Mouse (Mus musculus) hindbrain, embryonic 13.5 days (tissue): ENCODE results near the gene Adrb1. TPM values are rescaled to one million over a fixed set of nuclear protein-coding genes. Genes with fewer than 3 reads are reported as not detected.

Source experiments
- ATAC-seq: fragments of 200-750 bp; cut with Nextera tagmentation; 2 replicates; pipeline ENCODE4 v1.8.0; 2017; ENCODE audit warnings: moderate TSS enrichment; ENCODE audit not compliant: low FRiP score
- H3K27ac ChIP-seq: fragments of 300-500 bp; sonication (generic); 2 replicates; pipeline ENCODE4 v1.5.1; 2015; ENCODE audit warnings: inconsistent platforms, mild to moderate bottlenecking, moderate library complexity
- H3K27me3 ChIP-seq: fragments of 300-500 bp; sonication (generic); 2 replicates; pipeline ENCODE4 v1.6.1; 2015; ENCODE audit warnings: mild to moderate bottlenecking, inconsistent platforms
- H3K36me3 ChIP-seq: fragments of 300-500 bp; sonication (generic); 2 replicates; pipeline ENCODE4 v1.6.1; 2015; ENCODE audit warnings: mild to moderate bottlenecking, inconsistent platforms
- H3K4me1 ChIP-seq: fragments of 300-500 bp; sonication (generic); replicated peaks from 2 replicates; pipeline ENCODE4 v1.6.1; 2015; ENCODE audit warnings: inconsistent platforms
- H3K4me2 ChIP-seq: fragments of 300-500 bp; sonication (generic); 2 replicates; pipeline ENCODE4 v1.6.1; 2015; ENCODE audit warnings: inconsistent platforms, mild to moderate bottlenecking, moderate library complexity
- H3K4me3 ChIP-seq: fragments of 300-500 bp; sonication (generic); 2 replicates; pipeline ENCODE4 v1.5.1; 2015; ENCODE audit warnings: mild to moderate bottlenecking, inconsistent platforms
- H3K9ac ChIP-seq: fragments of 300-500 bp; sonication (generic); 2 replicates; pipeline ENCODE4 v1.6.1; 2015; ENCODE audit warnings: mild to moderate bottlenecking, inconsistent platforms
- H3K9me3 ChIP-seq: fragments of 300-500 bp; sonication (generic); 2 replicates; pipeline ENCODE4 v1.6.1; 2016; ENCODE audit warnings: inconsistent platforms
- WGBS: fragments of 180-500 bp; shearing (Covaris S2); methylation state at CpG from one replicate; pipeline ENCODE4 v1.1.7; 2015; 5-methylcytosine and 5-hydroxymethylcytosine counted together
- polyA plus RNA-seq: library from polyadenylated mRNA; unstranded; fragments of >200 nt; fragmentation: Nextera tagmentation; extraction: Ambion mirVana; gene quantifications from 2 replicates; pipeline ENCODE4 v1.2.1, GENCODE M21; 2015

The Adrb1 gene
- polyA plus RNA-seq, 1 experiment from 2014 or later = 0.44 TPM

DNA sequence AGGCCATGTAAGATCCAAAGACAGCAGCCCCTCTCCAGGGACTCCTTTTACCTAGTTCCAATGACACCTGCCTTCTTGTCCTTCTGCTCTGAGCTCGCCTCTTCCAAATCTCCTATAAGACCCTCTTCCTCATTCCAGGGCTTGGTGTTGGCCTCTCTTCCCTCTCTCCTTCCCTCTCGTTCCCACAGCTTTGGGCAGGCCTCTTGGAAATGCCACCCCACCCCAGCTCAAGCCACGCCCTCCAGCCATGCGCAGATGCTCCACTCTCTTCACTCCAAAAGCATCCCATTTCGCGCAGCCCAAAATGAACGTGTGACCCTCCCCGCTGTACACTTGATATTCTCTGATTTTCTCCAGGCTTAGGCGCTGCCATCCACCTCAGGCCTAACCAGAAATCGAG is 34.3 kb upstream of the Adrb1 start:
- no peak overlapping the region for H3K4me3 ChIP-seq

GRCm38 (mm10) chr19:56688661-56689335 is 33.2 kb upstream of the Adrb1 start:
- Histone ChIP-seq H3K9me3 (no peaks in the 10 kb centered on the region), H3K4me1 (peaks cover 9% of the 10 kb centered on the region), H3K27me3 (no peaks in the 10 kb centered on the region), H3K9ac (no peak overlapping the region), H3K4me3 (no peak overlapping the region), H3K27ac (no peak overlapping the region), H3K36me3 (no peaks in the 10 kb centered on the region), H3K4me2 (no peak overlapping the region)
- WGBS = 89% methylated on average over 12 of the region's 12 CpGs
- no peak for ATAC-seq

More for the DNA sequence above, 34.3 kb upstream of the Adrb1 start:
- Histone ChIP-seq H3K27ac (no peak overlapping the region), H3K4me2 (no peak overlapping the region), H3K36me3 (no peaks in the 10 kb centered on the region), H3K27me3 (no peaks in the 10 kb centered on the region), H3K9me3 (no peaks in the 10 kb centered on the region), H3K9ac (no peak overlapping the region), H3K4me1 (peaks cover 9% of the 10 kb centered on the region)
- no peak for ATAC-seq
- 81% methylated on average over 10 of the region's 10 CpGs for WGBS

- Histone ChIP-seq H3K4me3 (no peak overlapping the region), H3K4me1 (peaks cover 9% of the 10 kb centered on the region), H3K4me2 (no peak overlapping the region), H3K9me3 (no peaks in the 10 kb centered on the region), H3K9ac (no peak overlapping the region), H3K27me3 (no peaks in the 10 kb centered on the region), H3K27ac (no peak overlapping the region), H3K36me3 (no peaks in the 10 kb centered on the region)
- no peak for ATAC-seq
- 89% methylated on average over 6 of the region's 6 CpGs for WGBS
Observed at GRCm38 (mm10) chr19:56689493-56689892, 32.5 kb upstream of the Adrb1 start.

DNA sequence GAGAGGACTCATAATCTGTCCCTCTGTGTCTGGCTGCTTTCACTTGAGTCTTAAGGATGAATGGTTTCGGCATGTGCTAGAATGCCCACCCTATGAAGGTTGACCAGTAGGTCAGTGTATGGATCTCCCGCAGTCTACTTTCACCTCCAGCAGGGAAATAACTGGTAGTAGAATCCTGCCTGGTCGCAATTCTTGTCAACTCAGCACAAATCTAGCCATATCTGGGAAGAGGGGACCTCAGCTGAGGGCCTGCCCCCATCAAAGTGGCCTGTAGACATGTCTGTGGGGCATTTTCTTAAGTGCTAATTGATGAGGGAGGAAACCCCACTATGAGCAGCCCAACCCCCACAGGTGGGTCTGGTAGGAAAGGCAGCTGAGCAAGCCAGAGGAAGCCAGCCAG is 30.9 kb upstream of the Adrb1 start:
- ATAC-seq = no peak
- Histone ChIP-seq H3K4me2 (no peak overlapping the region), H3K9ac (no peak overlapping the region), H3K36me3 (no peaks in the 10 kb centered on the region), H3K4me1 (peaks cover 9% of the 10 kb centered on the region), H3K4me3 (no peak overlapping the region), H3K27me3 (no peaks in the 10 kb centered on the region), H3K9me3 (no peaks in the 10 kb centered on the region), H3K27ac (no peak overlapping the region)
- 90% methylated on average over 3 of the region's 3 CpGs for WGBS

- Histone ChIP-seq H3K4me3 (no peak overlapping the region), H3K4me1 (peaks cover 2% of the 10 kb centered on the region; the same call in 1 of the 2 replicates), H3K27me3 (no peaks in the 10 kb centered on the region), H3K27ac (no peak overlapping the region), H3K9me3 (no peaks in the 10 kb centered on the region), H3K36me3 (no peaks in the 10 kb centered on the region), H3K9ac (no peak overlapping the region), H3K4me2 (no peak overlapping the region)
- no peak for ATAC-seq
- WGBS = 13% methylated on average over 5 of the region's 5 CpGs
Observed at GRCm38 (mm10) chr19:56692451-56692850, 29.5 kb upstream of the Adrb1 start.

DNA sequence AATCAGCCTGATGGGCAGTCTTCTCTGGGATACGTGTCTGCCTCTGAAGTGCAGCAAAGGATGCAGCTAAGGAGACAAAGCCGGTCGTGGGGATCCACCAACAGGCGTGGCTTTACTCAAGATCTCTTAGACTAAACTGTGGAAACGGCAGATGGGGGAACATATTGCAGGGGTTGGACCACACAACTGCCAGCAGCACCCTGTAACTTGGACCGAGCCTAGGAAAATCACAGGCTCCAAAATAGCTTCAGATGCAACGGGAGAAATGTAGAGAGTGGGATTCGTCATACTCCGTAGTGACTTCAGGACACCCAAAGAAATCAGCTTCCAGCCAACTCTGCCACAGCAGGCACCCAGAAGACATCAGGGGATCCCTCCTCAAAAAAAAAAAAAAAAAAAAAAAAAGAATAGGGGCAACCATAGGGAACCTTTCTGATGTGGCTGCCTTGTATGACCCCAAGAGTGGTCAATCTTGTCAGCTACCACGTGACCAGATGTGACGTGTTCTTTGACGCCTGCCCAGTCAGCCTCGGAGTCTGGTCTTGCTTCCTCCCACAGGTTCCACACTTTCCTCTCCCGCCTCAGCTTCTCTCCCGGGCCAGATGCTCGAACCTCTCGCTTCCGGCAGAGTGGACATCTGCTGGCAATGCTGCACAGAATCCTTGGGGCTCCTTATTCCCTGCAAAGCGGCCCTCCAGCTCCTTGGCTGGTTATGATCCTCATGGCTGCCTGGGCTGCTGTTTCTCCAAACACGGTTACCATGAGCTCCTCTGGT is 24.4 kb upstream of the Adrb1 start:
- peaks cover 15% of the 10 kb centered on the region; the same call in 1 of the 2 replicates for H3K4me1 ChIP-seq
- WGBS = 91% methylated on average over 20 of the region's 20 CpGs
- H3K27ac ChIP-seq = no peak overlapping the region
- H3K9ac ChIP-seq = no peak overlapping the region
- no peaks in the 10 kb centered on the region for H3K36me3 ChIP-seq
- H3K9me3 ChIP-seq = no peaks in the 10 kb centered on the region
- no peak for ATAC-seq
- H3K27me3 ChIP-seq = no peaks in the 10 kb centered on the region
- no peak overlapping the region for H3K4me2 ChIP-seq
- no peak overlapping the region for H3K4me3 ChIP-seq

GRCm38 (mm10) chr19:56700848-56701247 is 21.2 kb upstream of the Adrb1 start:
- peaks cover 17% of the 10 kb centered on the region; the same call in 1 of the 2 replicates for H3K4me1 ChIP-seq
- no peaks in the 10 kb centered on the region for H3K9me3 ChIP-seq
- no peak overlapping the region for H3K4me3 ChIP-seq
- H3K4me2 ChIP-seq = no peak overlapping the region
- H3K9ac ChIP-seq = no peak overlapping the region
- H3K36me3 ChIP-seq = no peaks in the 10 kb centered on the region
- WGBS = 83% methylated on average over 10 of the region's 10 CpGs
- H3K27ac ChIP-seq = no peak overlapping the region
- no peak for ATAC-seq
- no peaks in the 10 kb centered on the region for H3K27me3 ChIP-seq

GRCm38 (mm10) chr19:56701404-56702033 is 20.5 kb upstream of the Adrb1 start:
- Histone ChIP-seq H3K4me3 (no peak overlapping the region), H3K9me3 (no peaks in the 10 kb centered on the region), H3K9ac (no peak overlapping the region), H3K27me3 (no peaks in the 10 kb centered on the region), H3K36me3 (no peaks in the 10 kb centered on the region), H3K27ac (no peak overlapping the region), H3K4me2 (no peak overlapping the region), H3K4me1 (peaks cover 17% of the 10 kb centered on the region; the same call in 1 of the 2 replicates)
- no peak for ATAC-seq
- 65% methylated on average over 8 of the region's 8 CpGs for WGBS

DNA sequence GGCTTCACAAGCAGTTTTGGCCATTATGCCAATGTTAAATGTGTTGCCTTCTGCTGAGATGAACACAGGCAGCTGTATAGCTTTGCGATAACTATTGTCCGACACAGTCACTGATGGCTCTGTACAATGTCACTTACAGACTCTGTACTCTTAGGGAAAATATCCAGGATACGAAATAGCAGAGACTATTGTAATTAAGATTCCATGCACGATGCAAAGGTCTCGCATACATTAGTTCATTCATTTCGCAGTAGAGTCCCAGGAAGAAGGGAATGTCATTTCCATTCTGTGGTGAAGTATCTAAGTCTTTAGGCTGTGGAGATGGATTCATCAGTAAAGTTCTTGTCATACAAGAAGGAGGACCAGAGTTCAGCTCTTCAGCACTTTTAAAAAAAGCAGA is 20.0 kb upstream of the Adrb1 start:
- Histone ChIP-seq H3K9ac (no peak overlapping the region), H3K4me2 (no peak overlapping the region), H3K9me3 (no peaks in the 10 kb centered on the region), H3K27ac (no peak overlapping the region), H3K4me3 (no peak overlapping the region), H3K36me3 (no peaks in the 10 kb centered on the region), H3K27me3 (no peaks in the 10 kb centered on the region), H3K4me1 (peaks cover 17% of the 10 kb centered on the region; the same call in 1 of the 2 replicates)
- no peak for ATAC-seq
- WGBS = 50% methylated on average over 6 of the region's 6 CpGs

- ATAC-seq = no peak
- Histone ChIP-seq H3K4me1 (peaks cover 17% of the 10 kb centered on the region; the same call in 1 of the 2 replicates), H3K9me3 (no peaks in the 10 kb centered on the region), H3K4me3 (no peak overlapping the region), H3K27ac (no peak overlapping the region), H3K27me3 (no peaks in the 10 kb centered on the region), H3K9ac (no peak overlapping the region), H3K36me3 (no peaks in the 10 kb centered on the region), H3K4me2 (no peak overlapping the region)
- 79% methylated on average over 12 of the region's 12 CpGs for WGBS
Observed at GRCm38 (mm10) chr19:56703238-56704097, 18.5 kb upstream of the Adrb1 start.

DNA sequence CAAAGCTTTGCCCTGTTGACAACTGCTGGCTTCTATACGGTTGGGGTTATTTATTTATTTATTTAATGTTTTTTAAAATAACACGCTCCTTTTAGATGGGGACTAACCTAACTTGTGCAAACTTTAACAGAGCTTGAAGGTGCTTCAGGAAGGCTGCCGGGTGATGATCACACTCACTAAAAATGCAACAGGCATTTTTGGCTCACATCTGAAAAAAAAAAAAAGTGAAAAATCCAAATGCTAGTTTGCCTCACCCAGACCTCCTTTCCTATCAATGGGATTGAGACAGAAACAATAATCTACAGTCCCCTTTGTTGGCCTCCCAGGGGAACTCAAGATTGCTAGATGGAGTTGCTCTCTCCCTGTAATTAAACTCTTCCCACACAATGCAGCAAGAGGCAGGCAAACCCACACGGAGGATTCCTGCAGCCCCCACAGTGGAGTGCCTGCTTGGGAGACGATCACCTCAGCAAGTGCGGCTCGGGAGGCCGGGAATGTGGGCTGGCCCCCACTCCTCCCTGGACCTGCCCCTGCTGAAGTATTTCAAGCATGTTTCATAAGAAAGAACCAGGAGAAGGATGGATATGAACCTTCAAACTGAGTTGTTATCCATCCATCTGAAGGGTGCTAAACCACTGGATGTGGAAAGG is 16.8 kb upstream of the Adrb1 start:
- no peak overlapping the region for H3K9ac ChIP-seq
- WGBS = 47% methylated on average over 8 of the region's 8 CpGs
- no peak for ATAC-seq
- H3K4me1 ChIP-seq = peaks cover 17% of the 10 kb centered on the region; the same call in 1 of the 2 replicates
- no peak overlapping the region for H3K4me3 ChIP-seq
- no peaks in the 10 kb centered on the region for H3K27me3 ChIP-seq
- no peak overlapping the region for H3K4me2 ChIP-seq
- H3K9me3 ChIP-seq = no peaks in the 10 kb centered on the region
- H3K36me3 ChIP-seq = no peaks in the 10 kb centered on the region
- no peak overlapping the region for H3K27ac ChIP-seq
